Mouse (Mus musculus) G1E (cell line): ENCODE measurements at regions not wholly inside any gene's neighbourhood (a gene's known extent, or its start where the extent isn't known, plus 50 kb on each side); places are given as distances from the start of the nearest gene placed in this dataset.

Source experiments
- CTCF ChIP-seq: IDR thresholded peaks from 2 replicates; pipeline ENCODE4 v1.5.1; 2012; ENCODE audit warnings: low read depth, low read length, inconsistent platforms, mixed read lengths
- POLR2AphosphoS5 ChIP-seq: IDR thresholded peaks from 2 replicates; pipeline ENCODE4 v1.6.1; 2012; ENCODE audit warnings: low read depth, low read length, inconsistent platforms; ENCODE audit not compliant: insufficient replicate concordance
- TAL1 ChIP-seq: conservative IDR thresholded peaks from 2 replicates; pipeline ENCODE4 v1.6.1; 2012; ENCODE audit warnings: low read depth, low read length, inconsistent platforms, mixed read lengths

DNA sequence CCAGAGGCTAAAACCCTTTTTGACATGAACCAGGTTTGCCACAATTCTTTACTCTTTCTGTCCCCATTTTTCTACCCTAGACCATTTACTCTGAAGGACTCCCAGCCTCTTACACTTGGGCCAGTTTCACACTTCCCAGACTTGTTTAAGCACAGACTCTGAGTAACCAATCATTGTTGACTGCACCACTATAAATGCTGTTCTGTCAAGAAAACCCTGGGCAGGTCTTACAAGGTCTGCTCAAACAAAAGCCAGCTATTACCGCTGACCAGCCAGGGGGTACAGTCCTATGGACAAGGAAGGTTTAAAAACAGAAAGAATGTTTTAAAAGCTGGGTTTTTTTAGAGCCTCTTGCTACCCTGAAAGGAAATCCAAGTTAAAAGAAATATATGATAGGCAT is 248.8 kb upstream of the Thrb start:
- TF ChIP-seq CTCF (no peak), POLR2AphosphoS5 (no peak), TAL1 (no peak)
